Mouse (Mus musculus) bone marrow, adult 2 months (tissue): ENCODE results near the gene Adssl1.

Experiments used
- CTCF ChIP-seq: fragments of 200-500 bp; IDR thresholded peaks from 2 replicates; pipeline ENCODE4 v1.5.1; 2011; ENCODE audit warnings: low read length, control low read depth; ENCODE audit not compliant: control insufficient read depth, insufficient read depth
- POLR2A ChIP-seq: fragments of 200-500 bp; IDR thresholded peaks from 2 replicates; pipeline ENCODE4 v1.6.1; 2011; ENCODE audit warnings: low read depth, mild to moderate bottlenecking, control low read depth, low read length, borderline replicate concordance; ENCODE audit not compliant: control insufficient read depth

- TF ChIP-seq POLR2A = no peak
- no peak for TF ChIP-seq CTCF
Measured at GRCm38 (mm10) chr12:112651778-112652439, 32.1 kb downstream of the Adssl1 start.
